Mouse (Mus musculus) olfactory bulb, adult 2 months (tissue): ENCODE data around the gene Wdr91. TPM values are rescaled to one million over a fixed set of nuclear protein-coding genes. Genes with fewer than 3 reads are reported as not detected.

Experiments used
- H3K27ac ChIP-seq: fragments of 200-500 bp; 2 replicates; pipeline ENCODE4 v1.5.1; 2012; ENCODE audit warnings: low read depth, low read length; ENCODE audit not compliant: insufficient read depth
- H3K4me1 ChIP-seq: fragments of 200-500 bp; 2 replicates; pipeline ENCODE4 v1.6.1; 2012; ENCODE audit warnings: low read length; ENCODE audit not compliant: control insufficient read depth, insufficient read depth
- H3K4me3 ChIP-seq: fragments of 200-500 bp; 2 replicates; pipeline ENCODE4 v1.5.1; 2012; ENCODE audit warnings: mild to moderate bottlenecking, low read depth, low read length, moderate library complexity; ENCODE audit not compliant: insufficient read depth
- CTCF ChIP-seq: fragments of 200-500 bp; IDR thresholded peaks from 2 replicates; pipeline ENCODE4 v1.5.1; 2012; ENCODE audit warnings: low read depth, mild to moderate bottlenecking, low read length, moderate library complexity; ENCODE audit not compliant: insufficient read depth
- POLR2A ChIP-seq: fragments of 200-500 bp; IDR thresholded peaks from 2 replicates; pipeline ENCODE4 v1.6.1; 2012; ENCODE audit warnings: mild to moderate bottlenecking, low read depth, low read length, moderate library complexity; ENCODE audit not compliant: insufficient read depth
- WGBS: fragments of 180-500 bp; shearing (Covaris S2); methylation state at CpG from one replicate; pipeline ENCODE4 v1.1.7; 2018; 5-methylcytosine and 5-hydroxymethylcytosine counted together
- polyA plus RNA-seq: library from polyadenylated mRNA; stranded (reverse); fragments of >200 nt; gene quantifications from 2 replicates; pipeline ENCODE4 v1.2.4, GENCODE M21; 2012; ENCODE audit warnings: low replicate concordance; ENCODE audit not compliant: missing spikeins, insufficient read depth, insufficient read length

Gene Wdr91
- polyA plus RNA-seq, 1 experiment = not detected

- TF ChIP-seq CTCF (no peak), POLR2A (no peak)
- WGBS = 53% methylated on average over 9 of the region's 9 CpGs
- no peaks in the 10 kb centered on the region for H3K4me1 ChIP-seq
- H3K4me3 ChIP-seq = no peak overlapping the region
- H3K27ac ChIP-seq = no peak overlapping the region
Measured at GRCm38 (mm10) chr6:34863786-34864514, 46.7 kb downstream of the Wdr91 start.

DNA sequence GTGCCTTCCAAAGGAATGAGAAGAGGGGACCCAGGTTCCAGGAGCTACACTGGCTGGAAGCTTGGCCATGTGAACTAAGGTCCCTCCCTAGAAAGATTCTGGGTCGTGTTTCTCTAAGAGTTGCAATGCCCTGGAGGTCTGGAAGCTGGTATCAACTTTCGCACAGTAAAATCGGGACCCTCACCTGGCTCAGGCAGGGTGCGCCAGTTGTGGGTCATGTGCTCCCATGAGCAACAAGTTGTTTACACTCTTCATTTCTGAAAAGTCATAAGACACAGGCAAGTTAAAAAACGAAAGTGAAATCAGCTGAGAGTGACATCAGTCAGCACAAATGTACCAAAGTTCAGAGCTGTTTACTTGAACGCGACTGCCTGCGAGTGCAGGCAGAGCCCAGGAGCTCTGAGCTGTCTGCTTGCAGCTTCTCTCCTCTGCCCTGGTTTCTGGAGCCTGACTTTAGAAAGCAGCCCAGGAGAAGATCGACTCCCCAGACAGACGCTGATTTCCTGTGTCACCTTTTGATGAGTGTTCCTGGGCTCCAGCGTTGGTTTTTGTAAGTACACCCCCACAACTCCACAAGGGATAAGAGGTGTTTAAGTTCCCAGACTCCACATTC is 47.8 kb downstream of the Wdr91 start, which contains the start of gene Tmem140:
Tmem140 (plus strand) TSS at position 356 of the 613 bp plus-strand sequence.
- TF ChIP-seq POLR2A (no peak), CTCF (no peak)
- peak within 1 kb of the TSS; percentile 33 for H3K4me3 ChIP-seq
- no peaks in the 10 kb centered on the region for H3K4me1 ChIP-seq
- H3K27ac ChIP-seq = peak within 1 kb of the TSS; percentile 75
- 64% methylated on average over 11 of the region's 11 CpGs for WGBS

DNA sequence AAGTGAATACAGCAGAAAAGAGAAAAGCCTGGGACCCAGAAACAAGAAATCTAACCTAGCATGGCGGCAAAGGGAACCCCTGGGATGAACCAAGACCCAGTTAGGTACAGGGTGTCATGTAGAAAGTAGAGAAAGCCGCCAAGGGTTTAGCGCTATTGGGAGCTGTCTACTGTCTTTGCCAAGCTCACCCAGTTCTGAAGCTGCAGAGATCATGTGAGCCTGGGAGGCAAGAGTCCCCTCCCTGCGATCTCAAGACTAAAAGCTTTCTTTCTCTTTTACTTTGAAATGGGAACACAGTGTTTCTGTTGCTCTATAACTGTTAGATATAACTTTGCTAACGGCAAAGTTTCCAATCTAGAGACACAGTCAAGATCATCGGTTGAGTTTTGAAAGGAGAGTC is 48.3 kb downstream of the Wdr91 start:
- Histone ChIP-seq H3K27ac (peak overlapping the region; percentile 75), H3K4me3 (no peak overlapping the region), H3K4me1 (no peaks in the 10 kb centered on the region)
- TF ChIP-seq CTCF (no peak), POLR2A (no peak)
- WGBS = 89% methylated on average over 6 of the region's 6 CpGs

GRCm38 (mm10) chr6:34861546-34862053 is 49.1 kb downstream of the Wdr91 start:
- Histone ChIP-seq H3K4me3 (no peak overlapping the region), H3K4me1 (no peaks in the 10 kb centered on the region), H3K27ac (no peak overlapping the region)
- TF ChIP-seq POLR2A = no peak
- WGBS = 93% methylated on average over 11 of the region's 11 CpGs

GRCm38 (mm10) chr6:34832352-34832751 is 78.3 kb downstream of the Wdr91 start:
- Histone ChIP-seq H3K4me1 (no peaks in the 10 kb centered on the region), H3K4me3 (no peak overlapping the region), H3K27ac (no peak overlapping the region)
- TF ChIP-seq POLR2A (no peak), CTCF (no peak)
- 91% methylated on average over 5 of the region's 5 CpGs for WGBS

Other genes with a start within 250 kb of the Wdr91 start
- not detected in 2 replicates for gene Agbl3, start 130.4 kb downstream of the Wdr91 start, polyA plus RNA-seq
- not detected in 2 replicates for gene Tmem140, start 47.7 kb downstream of the Wdr91 start, polyA plus RNA-seq
- gene Cyren, start 32.8 kb downstream of the Wdr91 start, polyA plus RNA-seq = not detected in 2 replicates
- gene Stra8, start 9.3 kb upstream of the Wdr91 start, polyA plus RNA-seq = not detected in 2 replicates
- gene Slc23a4, start 77.5 kb upstream of the Wdr91 start, polyA plus RNA-seq = not detected in 2 replicates
- gene Cnot4, start 222.8 kb upstream of the Wdr91 start, polyA plus RNA-seq = 164 TPM in 1 of 2 replicates, not detected in the other